Mouse (Mus musculus): Measurements from ENCODE around the gene Sez6. TPM values are rescaled to one million over a fixed set of nuclear protein-coding genes. Genes with fewer than 3 reads are reported as not detected.

Gene Sez6
- total and polyA plus RNA-seq, 2 experiments, result not detected

DNA sequence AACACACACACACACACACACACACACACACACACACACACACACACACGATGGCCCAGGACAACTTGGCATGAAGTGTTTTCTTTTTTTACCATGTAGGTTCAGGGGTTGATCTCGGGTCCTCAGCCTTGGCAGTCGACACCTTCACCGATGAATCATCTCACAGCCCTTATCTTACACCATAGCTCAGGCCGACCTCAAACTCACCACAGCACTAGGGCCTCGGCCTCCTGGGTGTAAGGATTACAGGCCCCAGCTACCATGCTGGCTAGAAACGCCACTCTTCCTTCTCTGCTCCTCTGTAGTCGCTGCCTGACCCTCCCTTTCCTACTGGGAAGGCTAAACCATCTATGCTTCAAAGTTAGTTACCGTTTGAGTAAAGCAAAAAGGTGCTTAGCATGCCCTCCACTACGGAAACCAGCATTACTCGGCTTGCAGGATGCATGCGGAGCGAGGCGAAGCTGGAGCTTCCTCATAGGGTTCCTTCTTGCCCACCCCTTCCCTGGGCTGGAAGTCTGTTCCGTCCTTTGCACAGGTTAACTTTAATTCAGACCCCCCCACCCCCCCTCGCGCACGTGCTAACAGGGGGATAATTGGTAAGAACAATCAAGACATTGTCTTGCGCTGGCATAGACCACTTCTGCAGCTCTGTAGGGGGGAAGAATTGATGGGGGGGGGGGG lies 34.0 kb downstream of the Sez6 start:
- no peaks in the 10 kb centered on the region for H3K36me3 ChIP-seq (ENCODE audit: control insufficient read depth, insufficient read depth, low read length)
- TF ChIP-seq POLR2A (IDR thresholded peaks at IDR 0.05; ENCODE audit: extremely low read depth, insufficient read depth, low read length), result no peak
- no peak for TF ChIP-seq CTCF (IDR thresholded peaks at IDR 0.05; ENCODE audit: low read depth, low read length)
- H3K4me1 ChIP-seq (ENCODE audit: control insufficient read depth, insufficient read depth, low read length), result no peaks in the 10 kb centered on the region
- no peak overlapping the region for H3K27ac ChIP-seq (replicated peaks; ENCODE audit: insufficient read depth, low read depth, low read length)
- H3K79me2 ChIP-seq (ENCODE audit: control insufficient read depth, insufficient read depth, low read length), result no peaks in the 10 kb centered on the region
- 58% methylated on average over 19 of the region's 19 CpGs for WGBS
- no peaks in the 10 kb centered on the region for H3K27me3 ChIP-seq (ENCODE audit: control insufficient read depth, insufficient read depth, low read length)
- H3K9ac ChIP-seq (ENCODE audit: low read depth, low read length), result no peak overlapping the region
- H3K4me3 ChIP-seq (ENCODE audit: insufficient read depth, low read depth, low read length), result no peak overlapping the region
- no peak for DNase-seq (ENCODE audit: extremely low read depth, low read depth, low spot score)

DNA sequence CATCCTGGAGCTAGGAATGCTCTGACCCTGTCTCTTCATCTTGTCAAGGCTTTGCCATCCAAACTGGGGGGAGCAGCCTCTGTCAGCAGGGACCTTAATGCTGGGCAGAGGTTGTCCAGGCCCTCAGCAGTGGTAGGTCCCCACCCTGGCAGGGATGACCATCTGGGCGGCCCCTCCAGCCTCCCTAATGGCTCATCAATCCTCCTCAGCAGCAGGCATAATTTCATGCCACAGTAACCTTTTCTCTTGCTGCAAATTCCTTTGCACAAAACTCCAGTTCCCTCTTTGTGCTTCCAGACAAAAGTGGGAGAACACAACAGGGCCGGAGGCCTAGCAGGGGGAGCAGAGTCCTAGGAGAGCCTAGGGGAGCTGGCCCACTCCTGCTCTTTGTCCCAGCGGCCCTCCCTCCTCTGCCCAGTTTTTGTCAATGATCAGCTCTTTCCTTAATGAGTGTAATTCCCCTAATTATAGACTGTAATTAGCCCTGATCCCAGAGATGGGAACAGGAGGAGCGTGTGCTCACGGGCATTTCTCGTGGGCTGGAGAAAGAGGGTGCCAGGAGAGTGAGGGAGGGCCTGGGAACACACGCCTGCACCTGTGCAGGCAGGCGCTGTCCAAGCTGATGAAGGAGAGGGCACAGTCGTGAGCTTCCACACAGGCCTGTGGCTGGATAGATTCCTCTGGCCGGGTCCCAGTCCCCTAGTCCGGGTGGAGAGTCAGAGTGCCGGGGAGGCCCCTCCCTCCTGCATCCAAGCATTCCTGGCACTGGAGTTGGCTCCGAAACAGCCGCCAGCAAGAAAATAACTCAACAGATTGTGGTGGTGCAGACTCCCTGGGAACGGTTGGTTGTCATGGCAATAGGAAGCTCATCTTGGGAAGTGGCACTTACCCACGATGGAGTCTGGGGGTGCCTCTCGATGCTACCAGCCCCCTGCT lies 34.8 kb downstream of the Sez6 start:
- Histone ChIP-seq H3K9ac (ENCODE audit: low read depth, low read length) (no peak overlapping the region), H3K79me2 (ENCODE audit: control insufficient read depth, insufficient read depth, low read length) (no peaks in the 10 kb centered on the region), H3K36me3 (ENCODE audit: control insufficient read depth, insufficient read depth, low read length) (no peaks in the 10 kb centered on the region), H3K4me1 (ENCODE audit: control insufficient read depth, insufficient read depth, low read length) (no peaks in the 10 kb centered on the region), H3K27ac (replicated peaks; ENCODE audit: insufficient read depth, low read depth, low read length) (no peak overlapping the region), H3K27me3 (ENCODE audit: control insufficient read depth, insufficient read depth, low read length) (no peaks in the 10 kb centered on the region), H3K4me3 (ENCODE audit: insufficient read depth, low read depth, low read length) (no peak overlapping the region)
- 70% methylated on average over 17 of the region's 17 CpGs for WGBS
- TF ChIP-seq CTCF (IDR thresholded peaks at IDR 0.05; ENCODE audit: low read depth, low read length), result no peak
- no peak for TF ChIP-seq POLR2A (IDR thresholded peaks at IDR 0.05; ENCODE audit: extremely low read depth, insufficient read depth, low read length)
- DNase-seq (ENCODE audit: extremely low read depth, low read depth, low spot score), result no peak

DNA sequence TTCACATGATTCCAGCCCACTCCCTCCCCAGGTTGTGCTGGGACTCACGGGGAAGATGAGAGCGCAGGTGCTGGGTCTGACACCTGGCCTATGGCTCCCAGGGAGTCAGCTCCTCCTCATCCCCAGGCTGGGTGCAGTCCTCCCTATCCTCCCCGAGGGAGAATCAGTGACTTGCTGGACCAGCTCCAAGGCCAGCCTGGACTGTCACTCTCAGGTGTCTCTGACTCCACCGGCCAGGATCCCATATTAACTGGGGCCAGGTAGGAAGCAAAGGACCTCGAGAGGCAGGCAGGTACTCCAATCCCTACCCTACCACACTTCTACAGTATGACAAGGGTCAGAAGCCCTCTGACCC lies 35.4 kb downstream of the Sez6 start:
- no peaks in the 10 kb centered on the region for H3K4me1 ChIP-seq (ENCODE audit: control insufficient read depth, insufficient read depth, low read length)
- WGBS, result 70% methylated on average over 5 of the region's 5 CpGs

DNA sequence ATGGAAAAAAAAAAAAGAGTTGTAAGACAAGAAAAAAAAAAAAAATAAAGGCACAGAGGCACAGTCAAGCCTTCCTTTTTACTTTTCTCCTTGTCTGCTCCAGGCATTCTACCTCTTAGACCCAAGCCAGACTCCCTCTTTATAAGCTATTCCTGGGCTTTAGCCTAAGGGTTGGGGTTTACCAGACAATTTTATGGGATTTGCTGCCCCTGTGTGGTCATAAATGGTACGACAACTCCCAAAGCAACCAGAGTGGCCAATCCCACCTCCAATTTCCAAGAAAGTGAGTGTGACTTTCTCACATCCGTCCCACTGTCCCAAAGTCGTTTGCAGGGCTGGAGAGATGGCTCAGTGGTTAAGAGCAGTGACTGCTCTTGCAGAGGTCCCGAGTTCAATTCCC lies 36.5 kb downstream of the Sez6 start:
- TF ChIP-seq POLR2A (IDR thresholded peaks at IDR 0.05; ENCODE audit: extremely low read depth, insufficient read depth, low read length), result no peak
- peak; percentile 42 for TF ChIP-seq CTCF (IDR thresholded peaks at IDR 0.05; ENCODE audit: low read depth, low read length)
- H3K4me3 ChIP-seq (ENCODE audit: insufficient read depth, low read depth, low read length), result no peak overlapping the region
- no peak overlapping the region for H3K27ac ChIP-seq (replicated peaks; ENCODE audit: insufficient read depth, low read depth, low read length)
- H3K4me1 ChIP-seq (ENCODE audit: control insufficient read depth, insufficient read depth, low read length), result no peaks in the 10 kb centered on the region
- no peak overlapping the region for H3K9ac ChIP-seq (ENCODE audit: low read depth, low read length)
- WGBS, result 0% methylated on average over 4 of the region's 4 CpGs
- no peaks in the 10 kb centered on the region for H3K27me3 ChIP-seq (ENCODE audit: control insufficient read depth, insufficient read depth, low read length)
- peak; percentile 43 for DNase-seq (ENCODE audit: extremely low read depth, low read depth, low spot score)
- H3K79me2 ChIP-seq (ENCODE audit: control insufficient read depth, insufficient read depth, low read length), result no peaks in the 10 kb centered on the region
- H3K36me3 ChIP-seq (ENCODE audit: control insufficient read depth, insufficient read depth, low read length), result no peaks in the 10 kb centered on the region

More for the DNA sequence above, 35.4 kb downstream of the Sez6 start:
- Histone ChIP-seq H3K27ac (replicated peaks; ENCODE audit: insufficient read depth, low read depth, low read length) (no peak overlapping the region), H3K27me3 (ENCODE audit: control insufficient read depth, insufficient read depth, low read length) (no peaks in the 10 kb centered on the region), H3K79me2 (ENCODE audit: control insufficient read depth, insufficient read depth, low read length) (no peaks in the 10 kb centered on the region), H3K4me3 (ENCODE audit: insufficient read depth, low read depth, low read length) (no peak overlapping the region), H3K36me3 (ENCODE audit: control insufficient read depth, insufficient read depth, low read length) (no peaks in the 10 kb centered on the region), H3K9ac (ENCODE audit: low read depth, low read length) (no peak overlapping the region)
- DNase-seq (ENCODE audit: extremely low read depth, low read depth, low spot score), result no peak
- TF ChIP-seq CTCF (IDR thresholded peaks at IDR 0.05; ENCODE audit: low read depth, low read length) (no peak), POLR2A (IDR thresholded peaks at IDR 0.05; ENCODE audit: extremely low read depth, insufficient read depth, low read length) (no peak)

DNA sequence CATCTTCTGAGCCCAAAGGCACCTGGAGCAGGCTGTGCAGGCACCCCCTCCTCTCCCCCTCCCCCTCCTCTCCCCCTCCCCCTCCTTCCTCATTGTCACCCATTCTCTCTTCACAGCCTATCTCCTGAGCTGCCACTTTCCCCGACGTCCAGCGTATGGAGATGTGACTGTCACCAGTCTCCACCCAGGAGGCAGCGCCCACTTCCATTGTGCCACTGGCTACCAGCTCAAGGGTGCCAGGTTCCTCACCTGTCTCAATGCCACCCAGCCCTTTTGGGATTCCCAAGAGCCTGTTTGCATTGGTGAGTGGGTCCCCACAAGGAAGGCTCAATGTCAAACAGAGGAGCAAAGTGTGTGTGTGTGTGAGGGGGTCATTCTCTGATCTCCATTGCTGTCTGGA lies 38.2 kb downstream of the Sez6 start:
- H3K9ac ChIP-seq (ENCODE audit: low read depth, low read length), result no peak overlapping the region
- no peaks in the 10 kb centered on the region for H3K4me1 ChIP-seq (ENCODE audit: control insufficient read depth, insufficient read depth, low read length)
- H3K36me3 ChIP-seq (ENCODE audit: control insufficient read depth, insufficient read depth, low read length), result no peaks in the 10 kb centered on the region
- no peak for DNase-seq (ENCODE audit: extremely low read depth, low read depth, low spot score)
- no peaks in the 10 kb centered on the region for H3K27me3 ChIP-seq (ENCODE audit: control insufficient read depth, insufficient read depth, low read length)
- H3K79me2 ChIP-seq (ENCODE audit: control insufficient read depth, insufficient read depth, low read length), result no peaks in the 10 kb centered on the region
- no peak for TF ChIP-seq CTCF (IDR thresholded peaks at IDR 0.05; ENCODE audit: low read depth, low read length)
- no peak for TF ChIP-seq POLR2A (IDR thresholded peaks at IDR 0.05; ENCODE audit: extremely low read depth, insufficient read depth, low read length)
- no peak overlapping the region for H3K4me3 ChIP-seq (ENCODE audit: insufficient read depth, low read depth, low read length)
- no peak overlapping the region for H3K27ac ChIP-seq (replicated peaks; ENCODE audit: insufficient read depth, low read depth, low read length)
- WGBS, result 79% methylated on average over 4 of the region's 4 CpGs

All from liver, adult 2 months (tissue).